Comparison of ENCODE assay signal across 8 mouse cellular contexts in genomic region chr14:25015288-25016238, GRCm38 (mm10).
DNase-seq lines count a peak whose midpoint lies in the region; ATAC-seq lines count a peak whose summit lies in the region.

No protein-coding gene starts in this region.

- peak; percentile 34 to 48 for DNase-seq in layer of hippocampus, postnatal 10 days (ENCODE audit: low spot score in 2 of 2)
- DNase-seq in layer of hippocampus, adult 11-12 months (ENCODE audit: low spot score): no peak
- DNase-seq in R1 (ENCODE audit: low read depth, low spot score): peak; percentile 80
- DNase-seq in embryo, embryonic 9.5 days (ENCODE audit: extremely low spot score): peak; percentile 59
- DNase-seq in spleen, postnatal 10 days (ENCODE audit: low spot score in 2 of 2): no peak

- no peaks in the 10 kb centered on the region for H3K9me3 ChIP-seq in intestine, embryonic 16.5 days (ENCODE audit: control insufficient read depth, low read length)
- no peaks in the 10 kb centered on the region for H3K9me3 ChIP-seq in midbrain, embryonic 13.5 days

- 2% methylated on average over 8 of the region's 8 CpGs for whole genome bisulfite sequencing in intestine, embryonic 16.5 days
- WGBS in midbrain, embryonic 13.5 days: 1% methylated on average over 8 of the region's 8 CpGs

- peak overlapping the region; percentile 24 for H3K4me2 ChIP-seq in intestine, embryonic 16.5 days (ENCODE audit: low read depth, low read length)
- H3K4me2 ChIP-seq in midbrain, embryonic 13.5 days (replicated peaks): peak overlapping the region; percentile 39

- H3K9ac ChIP-seq in intestine, embryonic 16.5 days (ENCODE audit: low read depth, low read length): peak overlapping the region; percentile 38
- H3K9ac ChIP-seq in midbrain, embryonic 13.5 days (replicated peaks): peak overlapping the region; percentile 45

- no peak overlapping the region; the same call in 1 of the 2 replicates for H3K4me3 ChIP-seq in intestine, embryonic 16.5 days (ENCODE audit: low read length)
- no peak overlapping the region for H3K4me3 ChIP-seq in midbrain, embryonic 13.5 days (replicated peaks)

- peak overlapping the region; percentile 71 for H3K27ac ChIP-seq in intestine, embryonic 16.5 days (ENCODE audit: low read length)
- H3K27ac ChIP-seq in midbrain, embryonic 13.5 days: peak overlapping the region; percentile 98

- H3K27me3 ChIP-seq in intestine, embryonic 16.5 days (replicated peaks; ENCODE audit: control insufficient read depth, insufficient read depth, low read length): no peaks in the 10 kb centered on the region
- H3K27me3 ChIP-seq in midbrain, embryonic 13.5 days: no peaks in the 10 kb centered on the region

- H3K4me1 ChIP-seq in intestine, embryonic 16.5 days (ENCODE audit: control insufficient read depth, insufficient read depth, low read length): peaks cover 21% of the 10 kb centered on the region
- peaks cover 32% of the 10 kb centered on the region for H3K4me1 ChIP-seq in midbrain, embryonic 13.5 days (replicated peaks)

- no peaks in the 10 kb centered on the region for H3K36me3 ChIP-seq in intestine, embryonic 16.5 days (ENCODE audit: control insufficient read depth, insufficient read depth, low read length)
- H3K36me3 ChIP-seq in midbrain, embryonic 13.5 days: no peaks in the 10 kb centered on the region

- ATAC-seq in intestine, embryonic 16.5 days: peak; percentile 74
- peak; percentile 82 for ATAC-seq in midbrain, embryonic 13.5 days
- no peak for ATAC-seq in erythroblast, adult 5-6 weeks (replicated peaks; ENCODE audit: low FRiP score, poor library complexity, severe bottlenecking)

Comparison
In these comparisons a context has a peak if more than half of its experiments do, and no peak if none do; other contexts are left out.
1. DNase-seq: peak in layer of hippocampus, postnatal 10 days (2 of 2), R1 (single experiment) and embryo, embryonic 9.5 days (single experiment); none in layer of hippocampus, adult 11-12 months (single experiment) and spleen, postnatal 10 days (0 of 2).